Mouse (Mus musculus) lung, adult 18-20 months (tissue): ENCODE measurements at regions not wholly inside any gene's neighbourhood (a gene's known extent, or its start where the extent isn't known, plus 50 kb on each side); places are given as distances from the start of the nearest gene placed in this dataset.
"Not testable (repeated sequence)": the region's sequence is repeated elsewhere in the genome, so short reads cannot be mapped to it uniquely, and the experiment has no call there.

Source experiments
- DNase-seq, 2 experiments: peaks; one replicate each; pipeline ENCODE4 v3.0.0; 2022; ENCODE audit warnings: mixed read lengths in 2 of 2

DNA sequence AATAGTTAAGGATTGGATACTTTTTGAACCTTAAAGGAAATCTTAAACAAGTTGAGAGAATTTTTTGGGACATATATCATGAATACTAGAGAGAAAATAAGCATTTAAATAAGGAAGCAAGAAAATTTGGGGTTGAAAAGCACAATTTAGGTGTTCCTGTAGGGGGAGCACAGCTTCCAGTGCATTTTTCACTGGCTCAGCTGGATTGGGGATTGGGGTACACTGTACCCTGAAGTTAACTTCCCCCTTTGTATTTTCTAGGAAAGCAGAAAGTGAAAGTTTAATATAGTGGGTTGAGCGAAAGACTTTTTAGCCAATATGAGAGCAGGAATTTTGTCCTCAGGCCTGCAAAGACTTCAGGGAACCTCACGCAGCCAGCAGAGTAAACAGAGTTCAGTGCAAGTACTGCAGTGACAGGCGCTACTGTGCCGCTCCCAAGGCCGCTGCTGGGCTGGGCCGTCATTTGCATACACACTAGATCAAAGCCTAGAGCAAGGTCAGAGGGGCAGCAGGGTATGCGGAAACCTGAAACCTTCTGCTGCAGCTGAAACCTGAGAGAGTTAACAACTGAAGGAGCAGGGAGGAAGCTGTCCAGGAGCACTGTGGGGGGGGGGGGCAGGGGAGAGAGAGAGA, 1111.4 kb downstream of the H2al1n start:
- peak in 1 of 2 experiments; percentile 5 for DNase-seq

DNA sequence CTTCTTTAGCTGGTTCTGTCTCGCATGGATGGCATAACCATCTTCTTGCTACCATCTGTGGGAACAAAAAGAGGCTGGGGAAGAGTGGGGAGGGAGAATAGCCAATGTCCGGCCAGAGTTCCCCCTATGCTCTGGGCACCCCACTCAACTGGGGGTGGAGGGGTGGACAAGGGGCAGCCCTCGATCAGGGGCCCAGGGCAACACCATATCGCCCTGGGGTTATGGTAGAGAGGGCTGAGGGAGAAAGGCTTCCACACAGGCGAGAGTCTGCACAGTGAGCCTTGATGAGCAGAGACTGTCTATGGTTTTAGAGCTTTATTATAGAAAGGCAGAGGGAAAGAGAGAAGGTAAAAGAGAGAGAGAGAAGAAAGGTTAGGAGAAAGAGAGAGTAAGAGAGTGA, 1112.0 kb downstream of the H2al1n start:
- no peak for DNase-seq

DNA sequence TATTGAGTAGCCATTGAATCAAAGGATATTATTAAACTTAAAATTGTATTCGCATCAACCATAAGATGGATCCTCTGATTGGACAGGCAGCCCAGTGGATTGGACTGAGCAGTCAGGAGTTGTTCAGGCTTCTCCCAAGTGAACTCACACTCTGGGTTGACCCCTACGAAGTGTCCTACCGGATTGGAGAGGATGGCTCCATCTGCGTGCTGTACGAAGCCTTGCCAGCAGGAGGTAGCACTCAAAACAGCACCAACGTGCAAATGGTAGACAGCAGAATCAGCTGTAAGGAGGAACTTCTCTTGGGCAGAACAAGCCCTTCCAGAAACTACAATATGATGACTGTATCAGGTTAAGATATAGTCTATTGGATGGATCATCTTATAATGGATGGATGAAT, 1154.2 kb downstream of the H2al1n start:
- not testable (repeated sequence) for DNase-seq
